Mouse (Mus musculus) kidney, adult 2 months (tissue): ENCODE data around the gene Ikbke.

Experiments
- CTCF ChIP-seq: fragments of 200-500 bp; conservative IDR thresholded peaks from 2 replicates; pipeline ENCODE4 v1.5.1; 2011; ENCODE audit warnings: low read depth, mild to moderate bottlenecking, control low read depth, low read length, moderate library complexity, mixed read lengths; ENCODE audit not compliant: insufficient read depth, insufficient read length
- POLR2A ChIP-seq: fragments of 200-500 bp; IDR thresholded peaks from one replicate; pipeline ENCODE4 v1.6.1; 2011; ENCODE audit warnings: low read depth, low read length, control low read depth

DNA sequence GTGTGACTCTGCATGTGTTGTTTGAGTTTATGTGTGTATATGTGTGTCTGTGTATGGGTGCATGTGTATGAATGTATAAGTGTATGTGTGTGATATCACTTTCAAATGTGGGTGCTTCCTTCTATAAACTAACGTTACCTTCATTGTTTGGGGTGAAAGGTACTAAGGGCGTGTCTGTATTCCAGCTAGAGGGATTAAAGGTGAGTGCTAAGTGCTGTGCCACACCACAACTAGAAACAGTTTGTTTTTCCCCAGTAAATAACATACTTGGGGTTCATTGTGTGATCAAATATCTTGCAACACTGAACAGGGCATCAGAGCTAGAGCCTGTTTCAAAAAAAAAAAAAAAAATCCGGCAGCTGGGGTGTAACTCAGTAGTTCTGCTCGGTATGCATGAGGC is 2.3 kb upstream of the Ikbke start:
- TF ChIP-seq POLR2A, result no peak
- TF ChIP-seq CTCF, result no peak
